Mouse (Mus musculus) CD4-positive, CD25-positive, alpha-beta regulatory T cell, adult 4 months (primary cell): ENCODE measurements around the gene Dcx. TPM values are rescaled to one million over a fixed set of nuclear protein-coding genes. Genes with fewer than 3 reads are reported as not detected.

Experiments used
- ATAC-seq: one replicate; pipeline ENCODE4 v1.8.0; 2017
- polyA plus RNA-seq, 2 experiments: library from polyadenylated mRNA; unstranded; fragments of 100-300 nt; shearing (Covaris generic); gene quantifications; one replicate each; pipeline ENCODE4 v1.2.1; 2017

Dcx gene
- polyA plus RNA-seq = not detected

- ATAC-seq = no peak
Observed at GRCm38 (mm10) chrX:143932958-143933357, at the start of gene Dcx. TSS of gene Dcx (minus strand) at chrX:143933311.

- no peak for ATAC-seq
Observed at GRCm38 (mm10) chrX:143966249-143966648, 33.1 kb upstream of the Dcx start.

- no peak for ATAC-seq
Observed at GRCm38 (mm10) chrX:143933671-143934070, 560 bp upstream of the Dcx start.

- ATAC-seq = no peak
Observed at GRCm38 (mm10) chrX:143932530-143932929, 581 bp downstream of the Dcx start.

- no peak for ATAC-seq
Observed at GRCm38 (mm10) chrX:143931400-143932185, 1.5 kb downstream of the Dcx start.

GRCm38 (mm10) chrX:143922070-143922469 is 11.0 kb downstream of the Dcx start:
- ATAC-seq = no peak

- no peak for ATAC-seq
Observed at GRCm38 (mm10) chrX:143906699-143907471, 26.2 kb downstream of the Dcx start.

- ATAC-seq = no peak
Observed at GRCm38 (mm10) chrX:143904689-143905088, 28.4 kb downstream of the Dcx start.

GRCm38 (mm10) chrX:143902300-143902699 is 30.8 kb downstream of the Dcx start:
- ATAC-seq = no peak

GRCm38 (mm10) chrX:143897363-143898285 is 35.5 kb downstream of the Dcx start:
- ATAC-seq = no peak

GRCm38 (mm10) chrX:143896936-143897335 is 36.2 kb downstream of the Dcx start:
- ATAC-seq = no peak

GRCm38 (mm10) chrX:143893180-143893579 is 39.9 kb downstream of the Dcx start:
- no peak for ATAC-seq

GRCm38 (mm10) chrX:143885765-143886164 is 47.3 kb downstream of the Dcx start:
- ATAC-seq = no peak

GRCm38 (mm10) chrX:143884953-143885352 is 48.2 kb downstream of the Dcx start:
- ATAC-seq = no peak

- no peak for ATAC-seq
Observed at GRCm38 (mm10) chrX:143884299-143884698, 48.8 kb downstream of the Dcx start.

- no peak for ATAC-seq
Observed at GRCm38 (mm10) chrX:143881806-143882468, 51.2 kb downstream of the Dcx start.

- no peak for ATAC-seq
Observed at GRCm38 (mm10) chrX:143879631-143880030, 53.5 kb downstream of the Dcx start.

GRCm38 (mm10) chrX:143867129-143867664 is 65.9 kb downstream of the Dcx start:
- ATAC-seq = no peak

GRCm38 (mm10) chrX:143851351-143851750 is 81.8 kb downstream of the Dcx start:
- no peak for ATAC-seq

GRCm38 (mm10) chrX:143849969-143850368 is 83.1 kb downstream of the Dcx start:
- ATAC-seq = no peak

GRCm38 (mm10) chrX:143846637-143847036 is 86.5 kb downstream of the Dcx start:
- no peak for ATAC-seq

GRCm38 (mm10) chrX:143827212-143827611 is 105.9 kb downstream of the Dcx start, which contains the start of gene Capn6:
TSS of gene Capn6 (minus strand) at chrX:143827414.
- ATAC-seq = no peak
